Mouse (Mus musculus) spleen, adult 2 months (tissue): ENCODE results near the gene Unc5a.

Experiments used
- CTCF ChIP-seq: fragments of 200-500 bp; IDR thresholded peaks from 2 replicates; pipeline ENCODE4 v1.5.1; 2011; ENCODE audit warnings: mild to moderate bottlenecking, inconsistent platforms; ENCODE audit not compliant: insufficient read depth, insufficient read length, insufficient replicate concordance; ENCODE audit errors: extremely low read depth
- POLR2A ChIP-seq: fragments of 200-500 bp; IDR thresholded peaks from 2 replicates; pipeline ENCODE4 v1.6.1; 2011; ENCODE audit warnings: low read depth, low read length, inconsistent platforms

- TF ChIP-seq CTCF: no peak
- TF ChIP-seq POLR2A: no peak
Measured at GRCm38 (mm10) chr13:54954745-54955144, 5.5 kb downstream of the Unc5a start.
